Mouse (Mus musculus): ENCODE measurements around the gene Msi2. TPM values are rescaled to one million over a fixed set of nuclear protein-coding genes. Genes with fewer than 3 reads are reported as not detected.
A peak's percentile ranks its signal among the peaks of the same experiment; 100 is the strongest.

Msi2 gene
- total and polyA plus RNA-seq, 2 experiments from 2014 or later = 26.9 to 133 TPM

DNA sequence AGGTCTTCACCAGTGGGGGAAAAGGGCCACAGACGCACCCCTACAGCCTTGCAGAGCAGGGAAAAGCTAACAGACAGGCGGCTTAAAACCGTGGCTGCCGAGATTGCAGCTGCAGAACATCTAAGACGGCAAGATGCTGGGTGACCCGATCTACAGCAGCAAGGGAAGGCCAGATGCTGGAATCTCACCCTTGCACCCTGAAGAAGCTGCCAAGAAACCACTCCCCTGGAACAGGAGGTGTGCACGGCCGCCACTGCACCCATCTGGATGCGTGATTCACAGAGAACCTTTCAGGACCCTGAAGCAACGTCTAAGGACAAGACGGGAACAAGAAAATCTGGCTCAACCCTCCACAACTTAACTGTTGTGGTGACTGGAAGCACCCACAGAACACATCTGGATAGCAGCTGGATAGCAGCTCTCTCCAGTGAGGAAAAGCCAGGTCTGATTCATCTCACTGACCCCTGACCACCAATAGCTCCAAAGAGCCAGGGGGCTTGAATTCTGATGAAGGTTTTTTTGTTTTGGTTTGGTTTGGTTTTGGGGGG lies 11.0 kb downstream of the Msi2 start:
- peaks cover 22% of the 10 kb centered on the region for H3K36me3 ChIP-seq (ENCODE audit: insufficient read depth, low read length)
- H3K4me1 ChIP-seq (ENCODE audit: insufficient read depth, low read length) = peaks cover 3% of the 10 kb centered on the region; the same call in 1 of the 2 replicates
- WGBS = 67% methylated on average over 11 of the region's 11 CpGs

DNA sequence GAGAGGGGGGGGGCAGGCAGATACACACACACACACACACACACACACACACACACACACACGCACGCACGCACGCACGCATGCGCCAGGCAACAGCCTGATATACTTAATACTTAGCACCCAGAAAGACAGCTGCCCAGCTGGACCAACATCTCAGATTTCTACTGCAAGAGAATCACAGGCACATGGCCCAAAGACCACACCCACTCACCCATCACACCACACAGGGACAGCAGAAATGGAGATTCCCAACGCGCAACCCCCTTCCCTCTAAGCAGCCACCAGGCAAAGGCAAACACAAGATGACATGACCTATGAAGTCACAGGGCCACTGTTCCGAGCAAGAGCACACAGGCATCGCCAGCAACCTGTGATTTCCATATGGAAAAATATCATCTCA lies 13.6 kb downstream of the Msi2 start:
- H3K4me3 ChIP-seq (ENCODE audit: low read depth, low read length) = no peak overlapping the region
- no peak for TF ChIP-seq CTCF (IDR thresholded peaks at IDR 0.05)
- WGBS = 86% methylated on average over 10 of the region's 10 CpGs
- no peak overlapping the region for H3K27ac ChIP-seq (ENCODE audit: low read depth, low read length)
- peaks cover 3% of the 10 kb centered on the region; the same call in 1 of the 2 replicates for H3K4me1 ChIP-seq (ENCODE audit: insufficient read depth, low read length)
- no peaks in the 10 kb centered on the region for H3K27me3 ChIP-seq (ENCODE audit: insufficient read depth, low read length)
- peaks cover 14% of the 10 kb centered on the region for H3K36me3 ChIP-seq (ENCODE audit: insufficient read depth, low read length)
- ATAC-seq (ENCODE audit: low FRiP score) (no peak), DNase-seq (ENCODE audit: low spot score) (no peak)
- H3K9ac ChIP-seq (replicated peaks; ENCODE audit: low read length, poor library complexity, severe bottlenecking) = no peak overlapping the region
- no peak overlapping the region for H3K4me2 ChIP-seq (ENCODE audit: low read depth, low read length, poor library complexity, severe bottlenecking)
- H3K9me3 ChIP-seq (ENCODE audit: low read length) = no peaks in the 10 kb centered on the region

More for the DNA sequence above, 11.0 kb downstream of the Msi2 start:
- no peaks in the 10 kb centered on the region for H3K27me3 ChIP-seq (ENCODE audit: insufficient read depth, low read length)
- H3K4me3 ChIP-seq (ENCODE audit: low read depth, low read length) = no peak overlapping the region
- DNase-seq (ENCODE audit: low spot score) = no peak
- H3K4me2 ChIP-seq (ENCODE audit: low read depth, low read length, poor library complexity, severe bottlenecking) = no peak overlapping the region
- ATAC-seq (ENCODE audit: low FRiP score) = no peak
- TF ChIP-seq CTCF (IDR thresholded peaks at IDR 0.05) = no peak
- no peak overlapping the region for H3K9ac ChIP-seq (replicated peaks; ENCODE audit: low read length, poor library complexity, severe bottlenecking)
- no peak overlapping the region for H3K27ac ChIP-seq (ENCODE audit: low read depth, low read length)
- no peaks in the 10 kb centered on the region for H3K9me3 ChIP-seq (ENCODE audit: low read length)

DNA sequence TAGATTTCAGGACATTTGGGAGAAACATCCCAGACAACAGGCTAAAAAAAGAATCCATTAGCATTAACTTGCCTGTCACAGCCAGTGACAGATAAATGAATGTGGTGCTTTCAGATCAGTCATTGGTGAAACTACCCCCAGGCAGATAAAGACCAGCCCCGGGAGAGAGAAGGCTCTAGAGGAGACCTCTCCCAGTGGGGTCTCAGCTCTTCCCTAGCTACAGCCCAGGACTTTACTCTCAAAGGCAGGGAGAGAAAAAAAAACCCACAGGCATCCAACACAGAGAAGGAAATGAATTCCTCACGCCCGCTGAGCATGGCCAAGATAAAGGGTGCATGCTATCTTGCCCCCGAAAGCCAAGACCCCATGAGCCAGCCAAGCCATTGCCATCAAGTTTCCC lies 15.1 kb downstream of the Msi2 start:
- DNase-seq (ENCODE audit: low spot score) (no peak), ATAC-seq (ENCODE audit: low FRiP score) (no peak)
- Histone ChIP-seq H3K36me3 (ENCODE audit: insufficient read depth, low read length) (peaks cover 14% of the 10 kb centered on the region), H3K9ac (replicated peaks; ENCODE audit: low read length, poor library complexity, severe bottlenecking) (no peak overlapping the region), H3K4me1 (ENCODE audit: insufficient read depth, low read length) (peaks cover 3% of the 10 kb centered on the region; the same call in 1 of the 2 replicates), H3K27me3 (ENCODE audit: insufficient read depth, low read length) (no peaks in the 10 kb centered on the region), H3K9me3 (ENCODE audit: low read length) (no peaks in the 10 kb centered on the region), H3K4me3 (ENCODE audit: low read depth, low read length) (no peak overlapping the region), H3K27ac (ENCODE audit: low read depth, low read length) (0 out of 2 replicates have a peak overlapping the region, but pooled peaks have one; percentile 51), H3K4me2 (ENCODE audit: low read depth, low read length, poor library complexity, severe bottlenecking) (no peak overlapping the region)
- TF ChIP-seq CTCF (IDR thresholded peaks at IDR 0.05) = no peak
- 22% methylated on average over 4 of the region's 4 CpGs for WGBS

GRCm38 (mm10) chr11:88701976-88702659 lies 16.2 kb downstream of the Msi2 start:
- no peak overlapping the region for H3K4me2 ChIP-seq (ENCODE audit: low read depth, low read length, poor library complexity, severe bottlenecking)
- H3K27ac ChIP-seq (ENCODE audit: low read depth, low read length) = peak overlapping the region; percentile 19; the same call in 1 of the 2 replicates
- peaks cover 14% of the 10 kb centered on the region for H3K36me3 ChIP-seq (ENCODE audit: insufficient read depth, low read length)
- H3K4me1 ChIP-seq (ENCODE audit: insufficient read depth, low read length) = peaks cover 10% of the 10 kb centered on the region; the same call in 1 of the 2 replicates
- H3K9me3 ChIP-seq (ENCODE audit: low read length) = no peaks in the 10 kb centered on the region
- H3K4me3 ChIP-seq (ENCODE audit: low read depth, low read length) = no peak overlapping the region
- TF ChIP-seq CTCF (IDR thresholded peaks at IDR 0.05) = no peak
- ATAC-seq (ENCODE audit: low FRiP score) (no peak), DNase-seq (ENCODE audit: low spot score) (peak; percentile 74)
- H3K9ac ChIP-seq (replicated peaks; ENCODE audit: low read length, poor library complexity, severe bottlenecking) = no peak overlapping the region
- no peaks in the 10 kb centered on the region for H3K27me3 ChIP-seq (ENCODE audit: insufficient read depth, low read length)
- WGBS = 34% methylated on average over 6 of the region's 6 CpGs

DNA sequence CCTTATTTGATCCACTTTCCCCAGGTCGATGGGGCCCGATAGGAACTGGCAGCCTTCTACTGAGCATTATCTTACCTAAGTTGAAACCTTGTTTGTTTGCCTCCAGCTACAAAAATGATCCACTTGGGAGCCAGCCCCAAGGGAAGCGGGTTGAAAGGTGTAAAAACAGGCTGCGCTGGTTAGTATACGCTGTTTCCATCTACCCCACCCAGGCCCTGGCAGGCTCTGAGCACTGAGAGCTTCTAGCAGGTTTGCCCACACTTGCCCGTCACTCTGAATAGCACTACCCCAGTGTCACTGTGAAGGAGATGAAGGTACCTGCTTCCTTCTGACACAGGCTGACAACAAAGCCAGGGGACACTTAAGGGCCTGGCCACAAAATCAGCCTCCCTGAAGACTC lies 17.3 kb downstream of the Msi2 start:
- TF ChIP-seq CTCF (IDR thresholded peaks at IDR 0.05) = no peak
- ATAC-seq (ENCODE audit: low FRiP score) (no peak), DNase-seq (ENCODE audit: low spot score) (no peak)
- H3K9me3 ChIP-seq (ENCODE audit: low read length) = no peaks in the 10 kb centered on the region
- peaks cover 10% of the 10 kb centered on the region; the same call in 1 of the 2 replicates for H3K36me3 ChIP-seq (ENCODE audit: insufficient read depth, low read length)
- H3K27ac ChIP-seq (ENCODE audit: low read depth, low read length) = no peak overlapping the region
- H3K9ac ChIP-seq (replicated peaks; ENCODE audit: low read length, poor library complexity, severe bottlenecking) = no peak overlapping the region
- no peak overlapping the region for H3K4me3 ChIP-seq (ENCODE audit: low read depth, low read length)
- no peak overlapping the region for H3K4me2 ChIP-seq (ENCODE audit: low read depth, low read length, poor library complexity, severe bottlenecking)
- WGBS = 79% methylated on average over 6 of the region's 6 CpGs
- no peaks in the 10 kb centered on the region for H3K27me3 ChIP-seq (ENCODE audit: insufficient read depth, low read length)
- H3K4me1 ChIP-seq (ENCODE audit: insufficient read depth, low read length) = peaks cover 10% of the 10 kb centered on the region; the same call in 1 of the 2 replicates

DNA sequence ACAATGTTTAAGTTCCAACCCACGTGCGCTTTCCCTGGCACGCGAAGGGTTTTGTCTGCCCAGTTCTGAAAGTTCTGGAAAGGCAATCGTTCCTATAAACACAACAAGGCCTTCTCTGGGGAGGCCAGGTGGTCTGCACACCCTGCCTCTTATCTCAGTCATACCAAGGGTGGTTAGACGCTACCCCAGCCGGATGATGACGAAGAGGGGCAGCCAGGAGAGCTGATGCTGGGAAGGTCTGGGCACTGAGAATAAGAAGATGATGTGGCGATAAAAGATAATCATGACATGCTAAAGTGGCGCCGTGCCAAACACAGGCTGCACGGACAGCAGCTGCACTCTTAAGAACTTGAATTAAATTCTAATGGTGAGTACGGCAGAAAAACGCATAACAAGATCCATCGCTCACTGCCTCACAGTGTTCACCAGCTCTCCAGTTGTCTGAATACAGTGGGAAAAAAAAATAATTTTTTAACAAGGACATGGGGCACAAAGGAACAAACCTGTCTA lies 18.1 kb downstream of the Msi2 start:
- H3K4me1 ChIP-seq (ENCODE audit: insufficient read depth, low read length) = peaks cover 10% of the 10 kb centered on the region; the same call in 1 of the 2 replicates
- DNase-seq (ENCODE audit: low spot score) (no peak), ATAC-seq (ENCODE audit: low FRiP score) (no peak)
- no peak overlapping the region for H3K27ac ChIP-seq (ENCODE audit: low read depth, low read length)
- no peaks in the 10 kb centered on the region for H3K9me3 ChIP-seq (ENCODE audit: low read length)
- H3K27me3 ChIP-seq (ENCODE audit: insufficient read depth, low read length) = no peaks in the 10 kb centered on the region
- no peak overlapping the region for H3K4me3 ChIP-seq (ENCODE audit: low read depth, low read length)
- peaks cover 10% of the 10 kb centered on the region; the same call in 1 of the 2 replicates for H3K36me3 ChIP-seq (ENCODE audit: insufficient read depth, low read length)
- H3K4me2 ChIP-seq (ENCODE audit: low read depth, low read length, poor library complexity, severe bottlenecking) = no peak overlapping the region
- H3K9ac ChIP-seq (replicated peaks; ENCODE audit: low read length, poor library complexity, severe bottlenecking) = no peak overlapping the region
- TF ChIP-seq CTCF (IDR thresholded peaks at IDR 0.05) = no peak
- WGBS = 52% methylated on average over 15 of the region's 15 CpGs
